Mouse (Mus musculus): ENCODE data around the gene Ngb. TPM values are rescaled to one million over a fixed set of nuclear protein-coding genes. Genes with fewer than 3 reads are reported as not detected.

Ngb gene
- polyA plus RNA-seq, 1 experiment from 2014 or later: 6.6 TPM

GRCm38 (mm10) chr12:87137439-87138341, 35.4 kb upstream of the Ngb start:
- H3K9ac ChIP-seq (ENCODE audit: low read length): no peak overlapping the region
- H3K4me2 ChIP-seq (ENCODE audit: low read depth, low read length): no peak overlapping the region
- no peak overlapping the region for H3K27ac ChIP-seq (ENCODE audit: low read length)
- H3K4me1 ChIP-seq (replicated peaks; ENCODE audit: control insufficient read depth, insufficient read depth, low read length): peaks cover 4% of the 10 kb centered on the region; the same call in 1 of the 2 replicates
- peaks cover 5% of the 10 kb centered on the region; the same call in 1 of the 2 replicates for H3K36me3 ChIP-seq (ENCODE audit: control insufficient read depth, insufficient read depth, low read length)
- H3K27me3 ChIP-seq (ENCODE audit: control insufficient read depth, insufficient read depth, low read depth, low read length): no peaks in the 10 kb centered on the region
- no peaks in the 10 kb centered on the region for H3K9me3 ChIP-seq (ENCODE audit: control insufficient read depth, low read length)
- 78% methylated on average over 15 of the region's 15 CpGs for WGBS
- H3K4me3 ChIP-seq (ENCODE audit: low read length): no peak overlapping the region
- ATAC-seq (ENCODE audit: low read depth): no peak

- Histone ChIP-seq H3K9me3 (ENCODE audit: control insufficient read depth, low read length) (no peaks in the 10 kb centered on the region), H3K27me3 (ENCODE audit: control insufficient read depth, insufficient read depth, low read depth, low read length) (no peaks in the 10 kb centered on the region), H3K4me2 (ENCODE audit: low read depth, low read length) (no peak overlapping the region), H3K4me1 (replicated peaks; ENCODE audit: control insufficient read depth, insufficient read depth, low read length) (0 out of 2 replicates have a peak, but pooled peaks cover 2% of the 10 kb centered on the region), H3K4me3 (ENCODE audit: low read length) (no peak overlapping the region), H3K36me3 (ENCODE audit: control insufficient read depth, insufficient read depth, low read length) (peaks cover 9% of the 10 kb centered on the region), H3K27ac (ENCODE audit: low read length) (no peak overlapping the region), H3K9ac (ENCODE audit: low read length) (no peak overlapping the region)
- no peak for ATAC-seq (ENCODE audit: low read depth)
- WGBS: 84% methylated on average over 9 of the region's 9 CpGs
These were observed 30.4 kb upstream of the Ngb start for GRCm38 (mm10) chr12:87132784-87133183.

- Histone ChIP-seq H3K9ac (ENCODE audit: low read length) (no peak overlapping the region), H3K36me3 (ENCODE audit: control insufficient read depth, insufficient read depth, low read length) (peaks cover 9% of the 10 kb centered on the region), H3K27me3 (ENCODE audit: control insufficient read depth, insufficient read depth, low read depth, low read length) (no peaks in the 10 kb centered on the region), H3K4me2 (ENCODE audit: low read depth, low read length) (no peak overlapping the region), H3K4me3 (ENCODE audit: low read length) (no peak overlapping the region), H3K27ac (ENCODE audit: low read length) (no peak overlapping the region), H3K4me1 (replicated peaks; ENCODE audit: control insufficient read depth, insufficient read depth, low read length) (0 out of 2 replicates have a peak, but pooled peaks cover 2% of the 10 kb centered on the region), H3K9me3 (ENCODE audit: control insufficient read depth, low read length) (no peaks in the 10 kb centered on the region)
- no peak for ATAC-seq (ENCODE audit: low read depth)
- WGBS: 77% methylated on average over 6 of the region's 6 CpGs
These were observed 29.9 kb upstream of the Ngb start for GRCm38 (mm10) chr12:87132210-87132609.

- 56% methylated on average over 3 of the region's 3 CpGs for WGBS
- Histone ChIP-seq H3K27ac (ENCODE audit: low read length) (no peak overlapping the region), H3K4me1 (replicated peaks; ENCODE audit: control insufficient read depth, insufficient read depth, low read length) (0 out of 2 replicates have a peak, but pooled peaks cover 2% of the 10 kb centered on the region), H3K4me3 (ENCODE audit: low read length) (no peak overlapping the region), H3K27me3 (ENCODE audit: control insufficient read depth, insufficient read depth, low read depth, low read length) (no peaks in the 10 kb centered on the region), H3K9ac (ENCODE audit: low read length) (no peak overlapping the region), H3K36me3 (ENCODE audit: control insufficient read depth, insufficient read depth, low read length) (peaks cover 9% of the 10 kb centered on the region), H3K9me3 (ENCODE audit: control insufficient read depth, low read length) (no peaks in the 10 kb centered on the region), H3K4me2 (ENCODE audit: low read depth, low read length) (no peak overlapping the region)
- ATAC-seq (ENCODE audit: low read depth): no peak
These were observed 29.3 kb upstream of the Ngb start for GRCm38 (mm10) chr12:87131619-87132018.

GRCm38 (mm10) chr12:87131181-87131580, 28.8 kb upstream of the Ngb start:
- no peak for ATAC-seq (ENCODE audit: low read depth)
- Histone ChIP-seq H3K36me3 (ENCODE audit: control insufficient read depth, insufficient read depth, low read length) (peaks cover 9% of the 10 kb centered on the region), H3K27me3 (ENCODE audit: control insufficient read depth, insufficient read depth, low read depth, low read length) (no peaks in the 10 kb centered on the region), H3K27ac (ENCODE audit: low read length) (no peak overlapping the region), H3K4me3 (ENCODE audit: low read length) (no peak overlapping the region), H3K4me1 (replicated peaks; ENCODE audit: control insufficient read depth, insufficient read depth, low read length) (0 out of 2 replicates have a peak, but pooled peaks cover 2% of the 10 kb centered on the region), H3K9me3 (ENCODE audit: control insufficient read depth, low read length) (no peaks in the 10 kb centered on the region), H3K9ac (ENCODE audit: low read length) (no peak overlapping the region), H3K4me2 (ENCODE audit: low read depth, low read length) (no peak overlapping the region)
- WGBS: 44% methylated on average over 2 of the region's 2 CpGs

GRCm38 (mm10) chr12:87130224-87130623, 27.9 kb upstream of the Ngb start:
- Histone ChIP-seq H3K9ac (ENCODE audit: low read length) (no peak overlapping the region), H3K9me3 (ENCODE audit: control insufficient read depth, low read length) (no peaks in the 10 kb centered on the region), H3K27ac (ENCODE audit: low read length) (no peak overlapping the region), H3K4me3 (ENCODE audit: low read length) (no peak overlapping the region), H3K36me3 (ENCODE audit: control insufficient read depth, insufficient read depth, low read length) (peaks cover 7% of the 10 kb centered on the region), H3K4me1 (replicated peaks; ENCODE audit: control insufficient read depth, insufficient read depth, low read length) (0 out of 2 replicates have a peak, but pooled peaks cover 2% of the 10 kb centered on the region), H3K27me3 (ENCODE audit: control insufficient read depth, insufficient read depth, low read depth, low read length) (no peaks in the 10 kb centered on the region), H3K4me2 (ENCODE audit: low read depth, low read length) (no peak overlapping the region)
- 95% methylated on average over 4 of the region's 4 CpGs for WGBS
- no peak for ATAC-seq (ENCODE audit: low read depth)

- peaks cover 13% of the 10 kb centered on the region for H3K36me3 ChIP-seq (ENCODE audit: control insufficient read depth, insufficient read depth, low read length)
- H3K27ac ChIP-seq (ENCODE audit: low read length): no peak overlapping the region
- 79% methylated on average over 4 of the region's 4 CpGs for WGBS
- no peak for ATAC-seq (ENCODE audit: low read depth)
- no peaks in the 10 kb centered on the region for H3K27me3 ChIP-seq (ENCODE audit: control insufficient read depth, insufficient read depth, low read depth, low read length)
- no peak overlapping the region for H3K4me3 ChIP-seq (ENCODE audit: low read length)
- no peak overlapping the region for H3K9ac ChIP-seq (ENCODE audit: low read length)
- H3K4me1 ChIP-seq (replicated peaks; ENCODE audit: control insufficient read depth, insufficient read depth, low read length): 0 out of 2 replicates have a peak, but pooled peaks cover 2% of the 10 kb centered on the region
- H3K4me2 ChIP-seq (ENCODE audit: low read depth, low read length): no peak overlapping the region
- H3K9me3 ChIP-seq (ENCODE audit: control insufficient read depth, low read length): no peaks in the 10 kb centered on the region
These were observed 24.9 kb upstream of the Ngb start for GRCm38 (mm10) chr12:87127256-87127655.

GRCm38 (mm10) chr12:87121918-87122589, 19.7 kb upstream of the Ngb start:
- WGBS: 81% methylated on average over 4 of the region's 4 CpGs
- Histone ChIP-seq H3K4me2 (ENCODE audit: low read depth, low read length) (no peak overlapping the region), H3K4me1 (replicated peaks; ENCODE audit: control insufficient read depth, insufficient read depth, low read length) (no peaks in the 10 kb centered on the region), H3K36me3 (ENCODE audit: control insufficient read depth, insufficient read depth, low read length) (peaks cover 10% of the 10 kb centered on the region; the same call in 1 of the 2 replicates), H3K9me3 (ENCODE audit: control insufficient read depth, low read length) (no peaks in the 10 kb centered on the region), H3K27ac (ENCODE audit: low read length) (no peak overlapping the region), H3K4me3 (ENCODE audit: low read length) (no peak overlapping the region), H3K27me3 (ENCODE audit: control insufficient read depth, insufficient read depth, low read depth, low read length) (no peaks in the 10 kb centered on the region), H3K9ac (ENCODE audit: low read length) (no peak overlapping the region)
- ATAC-seq (ENCODE audit: low read depth): no peak

GRCm38 (mm10) chr12:87107357-87107977, 5.1 kb upstream of the Ngb start:
- H3K4me3 ChIP-seq (ENCODE audit: low read length): no peak overlapping the region
- no peak overlapping the region for H3K9ac ChIP-seq (ENCODE audit: low read length)
- no peaks in the 10 kb centered on the region for H3K4me1 ChIP-seq (replicated peaks; ENCODE audit: control insufficient read depth, insufficient read depth, low read length)
- WGBS: 46% methylated on average over 3 of the region's 3 CpGs
- H3K9me3 ChIP-seq (ENCODE audit: control insufficient read depth, low read length): no peaks in the 10 kb centered on the region
- H3K36me3 ChIP-seq (ENCODE audit: control insufficient read depth, insufficient read depth, low read length): no peaks in the 10 kb centered on the region
- ATAC-seq (ENCODE audit: low read depth): no peak
- no peak overlapping the region for H3K4me2 ChIP-seq (ENCODE audit: low read depth, low read length)
- H3K27me3 ChIP-seq (ENCODE audit: control insufficient read depth, insufficient read depth, low read depth, low read length): peaks cover 5% of the 10 kb centered on the region
- H3K27ac ChIP-seq (ENCODE audit: low read length): no peak overlapping the region
